Mouse (Mus musculus) embryo, embryonic 10.5 days (tissue): ENCODE measurements at regions not wholly inside any gene's neighbourhood (a gene's known extent, or its start where the extent isn't known, plus 50 kb on each side); places are given as distances from the start of the nearest gene placed in this dataset.

ENCODE experiments used
- DNase-seq: peaks from one replicate; pipeline ENCODE4 v3.0.0-alpha.2; 2015; ENCODE audit warnings: low spot score

GRCm38 (mm10) chr3:145705317-145705716 lies 53.2 kb upstream of the Ddah1 start:
- no peak for DNase-seq

- DNase-seq: no peak
Measured at GRCm38 (mm10) chr3:145704054-145704453, 54.3 kb upstream of the Ccn1 start.

GRCm38 (mm10) chr3:145703411-145703924 lies 53.7 kb upstream of the Ccn1 start:
- DNase-seq: peak; percentile 77

GRCm38 (mm10) chr3:145702739-145703138 lies 53.0 kb upstream of the Ccn1 start:
- no peak for DNase-seq

GRCm38 (mm10) chr3:145701945-145702344 lies 52.2 kb upstream of the Ccn1 start:
- no peak for DNase-seq
